Mouse (Mus musculus) spleen, embryonic (tissue): ENCODE results near the gene Espnl.

Source experiments
- CTCF ChIA-PET: fragments of 350-600 bp; sonication (Branson Sonifier 250); formaldehyde crosslinking; loops from one replicate; lab custom pipeline; 2022; lab: Charles Lee

Gene Espnl

DNA sequence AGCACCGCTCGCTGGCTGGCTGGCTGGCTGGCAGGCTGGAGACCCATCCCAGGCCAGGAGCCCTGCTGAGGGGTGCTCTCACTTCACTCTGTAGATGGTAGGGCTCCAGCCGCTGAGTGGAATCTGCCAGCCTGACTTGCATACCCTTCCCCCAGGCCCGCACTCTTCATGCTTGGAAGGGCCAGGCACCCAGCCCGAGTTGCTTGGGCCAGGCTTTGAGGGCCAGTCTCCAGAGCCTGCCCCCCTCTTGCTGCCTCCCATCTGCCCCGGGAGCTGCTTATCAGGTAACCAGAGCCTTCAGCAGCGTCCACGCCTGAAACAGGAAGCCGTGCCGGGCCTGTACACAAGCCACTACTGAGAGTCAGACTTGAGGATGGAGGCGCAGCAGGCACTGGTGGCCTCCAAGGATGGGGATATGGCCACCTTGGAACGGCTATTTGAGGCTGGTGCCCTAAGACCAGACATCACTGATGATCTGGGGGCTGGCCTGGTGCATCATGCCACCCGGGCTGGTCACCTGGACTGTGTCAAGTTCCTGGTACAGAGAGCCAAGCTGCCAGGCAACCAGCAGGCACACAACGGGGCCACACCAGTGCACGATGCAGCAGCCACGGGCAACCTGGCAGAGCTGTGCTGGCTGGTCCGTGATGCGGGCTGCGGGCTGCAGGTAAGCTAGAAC lies at the start of gene Espnl:
Espnl (plus strand) TSS at position 316 of the 679 bp plus-strand sequence.
- CTCF ChIA-PET: no interaction called here

DNA sequence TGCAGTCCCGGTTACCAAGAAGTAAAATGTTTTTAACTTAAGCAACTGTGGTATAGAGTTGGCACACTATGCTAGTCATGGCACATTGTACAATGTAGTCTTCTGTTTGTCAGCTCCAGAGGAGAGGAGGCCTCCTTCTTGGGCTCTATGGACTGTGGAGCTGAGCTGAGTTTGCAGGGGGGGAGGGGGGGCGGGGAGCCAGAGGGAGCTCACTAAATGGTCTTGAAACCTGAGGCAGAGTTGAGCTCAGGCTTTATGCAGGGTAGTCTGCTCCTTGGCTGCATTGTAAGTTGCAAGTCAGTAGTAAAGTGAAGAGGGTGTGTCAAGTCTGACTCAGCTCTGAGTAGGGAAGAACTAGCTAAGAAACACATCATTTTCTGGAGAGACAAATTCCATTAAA lies 49.6 kb upstream of the Espnl start:
- CTCF ChIA-PET: no interaction called here

DNA sequence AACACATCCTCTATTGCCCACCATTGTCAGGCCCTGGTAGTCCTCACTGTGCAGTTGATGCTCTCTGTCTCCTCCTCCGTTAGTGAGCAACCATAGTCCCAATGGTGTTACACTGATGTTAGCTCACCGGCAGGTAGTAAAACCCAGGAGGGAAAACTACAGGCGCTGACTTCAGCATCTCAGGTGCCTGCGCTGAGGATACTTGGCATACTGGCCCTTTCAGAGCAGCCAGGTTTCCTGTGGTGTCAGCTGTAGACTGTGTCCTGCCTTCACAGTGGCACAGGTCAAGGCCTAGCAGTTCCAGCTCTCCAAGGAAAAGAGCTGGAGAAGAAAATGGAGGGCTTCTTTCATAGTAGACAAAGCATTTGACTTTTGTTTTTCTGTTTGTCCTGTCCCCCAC lies 45.3 kb upstream of the Espnl start:
- CTCF ChIA-PET: no interaction called here

DNA sequence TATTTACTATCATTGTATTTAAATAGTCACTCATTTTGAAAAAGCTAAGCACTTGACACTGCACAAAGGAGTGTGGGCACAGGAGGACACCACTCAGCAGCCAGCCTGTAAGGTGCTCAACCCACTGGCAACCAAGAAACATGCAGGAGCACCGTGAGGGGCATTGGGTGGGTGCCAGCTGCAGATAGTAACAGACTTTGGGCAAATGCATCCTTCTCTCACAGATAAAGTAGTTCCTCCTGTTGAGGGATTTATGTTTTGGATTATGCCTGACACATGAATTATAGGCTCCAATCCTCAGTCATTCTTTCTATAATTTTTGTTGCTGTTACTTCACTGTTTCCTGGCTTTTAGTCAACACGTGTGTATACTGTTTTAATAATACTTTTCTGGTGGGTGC lies 44.4 kb upstream of the Espnl start:
- CTCF ChIA-PET: interaction anchor here (0.5 kb wide), 1 partner anchor 1629 kb away, joined by 4 read pairs; no protein-coding TSS in a partner anchor

DNA sequence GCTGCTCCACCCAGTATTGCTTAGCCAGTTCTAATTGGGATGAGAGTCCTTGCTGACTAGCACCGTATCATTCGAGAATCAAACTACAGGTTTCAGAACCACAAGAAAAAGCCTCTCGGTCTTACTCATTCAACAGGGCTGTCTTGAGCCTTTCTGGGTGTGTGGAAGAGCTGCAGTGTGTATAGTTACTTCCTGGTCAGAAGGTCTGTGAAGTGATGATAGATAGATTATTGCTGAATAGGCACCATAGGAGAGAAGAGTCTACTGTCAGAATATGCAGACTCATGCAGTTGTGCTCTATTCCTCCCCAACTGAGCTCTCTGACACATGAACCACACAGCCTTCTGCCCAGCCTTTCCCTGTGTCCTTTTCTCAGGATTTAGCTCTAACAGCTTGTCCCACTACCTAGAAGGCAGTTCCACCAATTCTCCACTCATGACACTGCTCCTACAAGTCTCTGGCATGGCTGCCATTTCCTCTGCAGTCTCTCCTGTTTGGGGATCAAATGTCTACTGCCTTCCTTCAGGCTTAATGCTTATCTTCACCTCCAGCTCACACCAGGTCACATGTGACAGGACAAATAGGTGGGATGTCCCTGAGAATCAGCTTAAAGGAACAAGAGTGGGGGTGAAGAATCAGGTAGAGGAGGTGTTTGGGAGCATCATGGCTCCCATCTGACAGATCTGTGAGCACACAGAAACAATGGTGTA lies 43.3 kb upstream of the Espnl start:
- CTCF ChIA-PET: no interaction called here

DNA sequence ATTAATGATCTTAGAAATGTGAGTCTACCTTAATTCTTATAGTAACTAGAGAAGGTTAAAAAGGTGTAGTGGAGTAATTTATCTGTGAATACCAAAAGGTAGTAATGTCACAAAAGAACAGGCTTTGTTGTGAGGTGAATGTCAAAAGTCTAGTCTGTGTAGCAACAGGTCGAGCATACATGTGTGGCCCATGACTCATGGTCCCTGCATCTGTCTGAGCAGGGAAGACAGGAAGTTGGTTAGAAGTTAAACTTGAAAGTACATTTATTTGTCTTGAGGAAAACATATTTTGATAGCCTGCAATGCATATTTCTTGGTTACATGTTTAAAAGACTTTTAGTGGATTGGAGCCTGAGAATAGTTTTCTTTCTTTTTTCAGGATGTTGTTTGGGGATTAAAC lies 42.7 kb upstream of the Espnl start:
- CTCF ChIA-PET: no interaction called here

DNA sequence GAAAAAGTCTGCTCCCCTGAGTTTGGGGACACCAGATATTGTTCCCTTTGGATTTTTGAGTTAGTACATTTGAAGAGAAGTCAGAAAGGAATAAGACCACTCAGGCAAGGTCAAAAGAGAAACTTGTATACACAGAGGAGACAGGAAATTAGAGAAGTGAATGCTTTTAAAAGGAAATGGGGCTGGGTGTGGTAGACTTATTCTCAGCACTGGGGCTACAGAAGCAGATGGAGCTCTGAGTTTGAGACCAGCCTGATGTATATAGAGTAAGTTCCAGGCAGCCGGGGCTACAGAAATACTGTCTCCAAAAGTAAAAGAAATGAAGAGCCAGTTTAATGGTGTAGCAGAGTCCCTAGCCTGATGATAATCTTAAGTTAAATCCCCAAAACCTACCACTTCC lies 39.3 kb upstream of the Espnl start:
- CTCF ChIA-PET: no interaction called here

DNA sequence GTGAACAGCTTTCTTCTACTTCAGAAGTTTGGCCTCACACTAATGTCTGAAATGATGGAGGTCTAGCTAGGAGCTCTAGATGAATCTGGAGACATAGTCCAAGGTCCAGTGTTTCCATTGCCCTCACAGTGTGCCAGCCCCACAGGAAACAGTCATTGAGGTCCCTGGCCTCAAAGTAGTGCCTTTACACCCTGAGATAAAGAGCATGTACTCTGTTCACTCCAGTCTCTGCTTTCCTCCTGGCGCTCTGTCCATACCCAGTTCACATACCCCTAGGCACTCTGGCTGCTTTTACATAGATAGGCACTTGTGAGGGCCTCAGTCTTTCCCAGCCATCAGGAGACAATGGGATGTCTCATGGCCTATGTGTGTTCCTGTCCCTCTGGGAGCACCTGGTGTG lies 32.5 kb upstream of the Espnl start:
- CTCF ChIA-PET: no interaction called here

DNA sequence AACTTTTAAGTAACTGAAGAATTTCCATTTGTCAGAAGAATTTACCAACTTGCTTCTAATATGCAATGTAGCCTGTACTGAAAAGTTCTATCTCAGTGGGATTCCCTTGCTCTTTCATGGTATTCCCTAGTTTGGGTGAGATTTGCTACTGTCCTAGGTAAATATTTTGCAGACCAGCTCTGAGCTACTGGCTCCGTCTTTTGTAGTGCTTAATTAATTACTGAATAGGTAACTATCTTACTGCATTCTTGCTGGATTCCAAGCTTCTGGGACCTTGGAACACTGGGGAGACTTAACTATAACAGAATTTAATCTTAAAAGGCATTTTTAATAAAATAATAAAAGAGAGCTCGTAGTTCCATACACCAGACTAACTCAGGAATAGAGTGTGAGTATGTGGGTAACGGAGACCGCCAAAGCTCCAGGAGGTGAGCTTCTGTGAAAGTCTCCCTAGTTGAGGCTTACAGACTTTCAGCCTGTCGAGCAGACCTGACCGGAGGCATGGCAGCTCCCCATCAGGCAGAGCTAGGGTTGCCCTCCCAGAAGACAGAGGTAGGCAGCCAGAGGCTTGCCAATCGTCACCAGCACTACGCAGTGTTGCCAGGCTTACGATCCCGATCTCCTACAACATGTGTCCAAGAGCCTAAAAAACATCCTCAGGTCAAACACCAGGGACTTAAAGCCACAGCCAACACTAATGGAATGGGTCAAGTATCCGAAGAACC lies 29.6 kb upstream of the Espnl start:
- CTCF ChIA-PET: no interaction called here

DNA sequence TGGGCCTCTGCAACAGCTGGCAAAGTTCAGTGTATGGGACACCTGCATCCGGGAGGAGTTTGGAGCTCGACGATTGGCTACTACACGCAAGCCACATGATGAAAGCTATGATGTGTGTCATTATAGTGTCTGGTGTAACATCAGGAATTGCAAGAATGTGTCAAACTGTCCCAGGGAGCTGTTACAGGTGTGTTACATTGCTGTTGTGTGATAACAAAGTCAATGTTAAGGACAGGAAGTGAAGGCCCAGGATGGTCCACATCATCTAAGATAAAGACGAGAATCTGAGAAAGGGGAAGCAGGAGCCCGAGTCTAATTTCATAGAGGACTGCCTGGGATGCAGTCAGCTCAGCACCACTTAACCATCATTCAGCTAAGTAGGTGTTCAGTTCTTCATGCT lies 26.3 kb upstream of the Espnl start:
- CTCF ChIA-PET: no interaction called here

DNA sequence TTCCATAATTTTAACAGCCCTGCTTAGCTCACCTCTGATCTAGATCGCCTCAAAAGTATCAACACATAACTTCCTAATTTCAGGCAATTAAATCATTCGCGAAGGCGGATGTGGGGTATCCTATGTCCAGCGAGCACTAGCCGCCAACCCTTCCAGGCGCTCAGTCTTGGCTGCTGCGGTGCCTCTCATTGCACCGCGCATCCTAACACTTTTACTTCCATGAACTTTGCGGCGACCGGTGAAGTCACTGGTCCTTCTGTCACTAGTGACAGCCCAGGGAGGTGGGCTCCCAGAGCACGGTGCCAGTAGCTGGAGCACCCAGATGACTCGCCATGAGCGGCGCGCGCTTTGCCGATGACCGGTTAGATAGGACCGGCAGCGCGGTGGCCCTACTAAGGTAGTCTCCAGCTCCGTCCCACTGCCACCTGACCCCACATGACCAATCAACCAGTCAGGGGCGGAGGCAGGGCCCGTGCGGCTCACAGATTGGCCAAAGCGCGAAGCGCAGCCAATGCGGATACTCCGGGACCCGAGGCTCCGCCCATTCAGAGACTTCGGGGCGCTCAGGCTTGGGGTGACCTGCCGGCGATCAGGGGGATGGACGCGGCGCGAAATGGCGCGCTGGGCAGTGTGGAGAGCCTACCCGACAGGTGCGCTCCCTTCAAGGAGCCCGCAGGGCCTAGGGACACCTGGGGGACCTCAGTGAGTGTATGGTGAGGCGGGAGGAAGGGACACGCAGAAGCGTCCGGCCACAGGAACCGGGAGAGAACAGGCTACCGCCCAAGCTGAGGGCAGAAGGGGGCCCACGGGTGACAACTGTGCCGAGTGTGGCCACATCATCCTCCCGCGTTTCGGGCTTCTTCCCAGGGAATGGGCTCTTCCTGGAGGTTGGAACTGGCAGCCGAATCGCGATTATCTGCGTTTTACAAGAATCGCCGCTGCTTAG lies 23.8 kb upstream of the Espnl start, which contains the start of gene Scly:
Scly (plus strand) TSS at position 540 of the 946 bp plus-strand sequence.
- CTCF ChIA-PET: interaction anchor here (0.6 kb wide), 1 partner anchor 59 kb away, joined by 19 read pairs; no protein-coding TSS in a partner anchor

DNA sequence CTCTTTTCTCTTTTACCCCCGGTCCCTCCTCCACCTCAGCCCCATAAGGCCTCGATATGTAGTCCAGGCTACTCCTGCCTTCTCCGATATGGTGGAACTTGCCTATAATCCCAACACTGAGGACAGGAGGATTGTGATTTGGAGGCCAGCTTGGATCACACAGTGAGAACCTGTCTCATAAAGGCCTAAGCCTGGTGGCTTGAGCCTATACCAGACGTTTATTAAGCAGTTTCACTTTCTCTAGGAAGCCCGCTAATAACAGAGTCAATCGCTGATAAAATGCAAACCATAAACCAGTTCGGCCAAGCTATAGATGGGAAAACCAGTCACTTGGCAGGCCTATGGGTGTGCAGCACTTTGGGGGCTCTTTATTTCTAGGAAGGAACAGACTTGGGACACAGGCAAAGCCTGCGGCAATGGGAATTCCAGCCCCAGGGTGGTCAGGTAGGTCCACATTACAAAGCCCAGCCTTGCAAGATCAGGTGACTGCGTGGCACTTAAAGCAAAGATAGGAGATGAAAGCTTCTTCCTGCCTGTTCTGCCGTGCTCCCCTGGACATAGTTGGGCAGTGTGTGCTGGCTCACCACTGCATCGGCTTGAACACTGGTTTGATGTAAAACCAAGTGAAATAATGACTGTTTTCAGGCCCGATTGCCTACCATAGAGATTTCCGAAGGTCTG lies 22.7 kb upstream of the Espnl start:
- CTCF ChIA-PET: interaction anchor here (0.5 to 0.6 kb wide), 2 partner anchors 60 to 694 kb away, joined by 3 to 19 read pairs; no protein-coding TSS in a partner anchor

DNA sequence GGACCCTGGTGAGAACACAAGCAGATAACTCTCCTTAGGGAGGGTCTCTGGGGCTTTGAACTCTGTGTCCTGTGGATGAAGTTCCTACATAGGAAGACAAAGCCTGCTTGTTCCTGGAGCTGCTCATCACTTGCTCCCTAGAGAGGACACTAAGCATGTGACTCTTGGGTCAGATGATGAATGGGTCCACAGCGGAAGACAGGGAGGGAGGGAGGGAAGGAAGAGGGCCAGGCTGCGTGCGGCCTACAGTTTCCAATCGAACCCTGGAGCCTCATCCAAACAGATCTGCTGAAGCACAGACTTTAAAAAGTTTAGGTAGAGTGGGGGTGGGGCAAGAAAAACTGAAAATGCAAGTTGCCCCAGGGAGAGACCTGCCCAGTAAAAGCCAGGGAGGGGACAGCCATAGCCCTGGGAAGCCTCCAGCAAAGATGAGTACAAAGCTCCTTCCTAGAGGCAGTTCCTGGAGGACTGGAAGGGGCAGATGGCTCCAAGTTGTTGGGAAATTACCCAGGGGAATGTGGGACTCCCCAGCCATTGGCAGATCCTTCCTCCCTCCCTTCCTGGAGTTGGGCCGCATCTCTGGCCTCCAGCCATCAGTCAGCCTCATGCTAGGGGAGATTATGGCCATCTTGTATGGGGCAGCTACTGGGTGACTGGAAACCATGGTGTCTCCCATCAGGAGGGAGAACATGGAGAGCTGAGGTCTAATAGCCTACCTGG lies 22.0 kb upstream of the Espnl start:
- CTCF ChIA-PET: no interaction called here

DNA sequence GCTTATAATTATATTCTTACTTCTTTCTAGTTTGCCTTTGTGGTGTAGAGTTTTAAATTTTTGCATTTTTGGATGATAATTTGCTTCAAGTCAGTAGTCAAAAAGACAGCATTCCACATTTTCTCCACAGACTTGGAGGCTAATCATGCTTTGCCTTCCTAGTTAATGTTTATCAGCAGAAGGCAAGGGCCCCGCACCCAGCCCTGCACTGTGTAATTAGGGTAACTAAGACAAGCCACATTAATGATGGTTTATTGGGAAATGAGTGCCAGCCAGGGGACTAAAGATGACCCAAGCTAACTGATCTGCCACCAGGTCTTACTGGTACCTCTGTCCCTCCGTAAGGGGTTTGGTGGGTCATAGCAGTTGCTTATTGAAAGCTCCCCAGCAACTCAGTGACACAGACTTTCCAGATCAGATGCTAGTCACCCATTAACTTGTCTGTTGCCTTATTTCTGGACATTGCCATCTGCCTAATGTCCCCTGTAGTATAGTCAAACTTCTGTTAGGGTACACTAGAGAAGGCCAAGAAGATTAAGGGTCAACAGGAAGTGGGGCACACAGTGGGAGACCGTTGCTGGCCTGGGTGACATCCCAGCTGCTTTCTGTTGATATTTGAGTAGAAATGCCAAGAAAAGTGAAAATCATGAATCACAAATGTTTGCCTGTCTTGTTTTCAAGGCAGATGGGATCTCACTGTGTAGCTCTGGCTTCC lies 20.5 kb upstream of the Espnl start:
- CTCF ChIA-PET: no interaction called here

DNA sequence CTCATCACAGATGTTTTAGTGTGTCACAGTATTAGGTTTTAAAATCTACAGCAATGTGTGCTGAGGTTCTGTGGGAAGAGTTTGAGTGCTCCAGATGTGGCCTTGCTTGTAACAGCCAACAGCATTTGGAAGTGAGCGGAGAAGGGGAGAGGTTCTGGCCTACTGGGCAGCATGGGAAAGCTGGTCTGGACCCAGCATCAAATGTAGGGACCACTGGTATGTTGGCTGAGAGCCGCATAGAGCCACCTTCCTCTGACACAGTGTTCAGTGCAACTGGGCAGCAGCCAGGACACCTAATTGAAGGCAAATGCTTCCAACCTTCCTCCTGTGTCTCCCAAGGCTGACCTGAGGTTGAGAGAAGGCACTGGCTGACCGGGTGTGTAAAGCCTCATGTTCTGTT lies 19.9 kb upstream of the Espnl start:
- CTCF ChIA-PET: no interaction called here

DNA sequence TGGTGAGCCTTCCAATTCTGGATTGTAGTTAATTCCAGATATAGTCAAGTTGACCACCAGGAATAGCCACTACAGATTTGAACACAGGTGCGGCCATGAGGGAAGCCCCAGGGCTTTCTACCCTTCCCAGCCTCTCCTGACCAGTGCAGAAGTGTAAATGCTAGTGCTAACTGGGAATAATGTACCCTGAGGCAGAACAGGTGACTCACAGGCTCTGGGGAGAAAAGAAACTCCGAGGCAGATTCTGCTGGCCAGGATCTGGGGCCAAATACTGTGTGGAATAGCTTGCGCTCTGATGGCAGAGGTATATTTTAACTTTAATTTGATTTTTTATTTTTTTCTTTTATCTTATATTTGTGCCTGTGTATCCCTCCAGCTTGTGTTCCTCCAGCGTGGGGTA lies 17.3 kb upstream of the Espnl start:
- CTCF ChIA-PET: no interaction called here

DNA sequence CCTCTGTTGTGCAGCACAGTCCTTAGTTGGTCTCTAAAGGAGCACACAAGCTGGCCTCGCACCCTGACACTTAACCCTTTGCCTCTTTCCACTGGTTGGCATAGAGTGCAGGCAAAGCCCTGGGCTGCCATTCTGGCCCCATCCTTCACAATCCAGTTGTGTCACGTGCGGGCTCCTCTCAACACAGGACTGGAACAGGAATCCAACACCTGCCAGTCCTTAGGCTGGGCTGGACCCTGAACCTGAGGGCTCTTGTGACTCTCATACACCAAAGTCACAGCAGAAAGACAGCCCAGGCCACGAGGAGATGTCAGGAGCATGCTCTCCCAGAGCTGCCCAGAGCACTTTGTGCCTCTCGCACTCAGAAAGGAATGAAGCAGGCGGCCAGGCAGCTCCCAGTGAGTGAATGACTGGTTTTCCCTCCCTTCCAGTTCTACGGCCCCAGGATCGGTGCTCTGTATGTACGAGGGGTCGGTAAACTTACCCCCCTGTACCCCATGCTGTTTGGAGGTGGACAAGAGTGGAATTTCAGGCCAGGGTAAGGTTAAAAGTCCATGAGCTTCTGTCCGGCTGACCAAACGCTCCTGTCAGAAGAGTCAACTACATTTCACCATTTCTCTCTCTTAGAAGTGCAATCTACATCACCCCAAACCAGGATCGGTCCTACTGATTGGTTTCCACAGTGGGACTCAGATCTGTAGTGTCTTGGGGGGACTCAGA lies 12.3 kb upstream of the Espnl start:
- CTCF ChIA-PET: interaction anchor here (0.6 kb wide), 1 partner anchor 56 kb away, joined by 3 read pairs; no protein-coding TSS in a partner anchor

DNA sequence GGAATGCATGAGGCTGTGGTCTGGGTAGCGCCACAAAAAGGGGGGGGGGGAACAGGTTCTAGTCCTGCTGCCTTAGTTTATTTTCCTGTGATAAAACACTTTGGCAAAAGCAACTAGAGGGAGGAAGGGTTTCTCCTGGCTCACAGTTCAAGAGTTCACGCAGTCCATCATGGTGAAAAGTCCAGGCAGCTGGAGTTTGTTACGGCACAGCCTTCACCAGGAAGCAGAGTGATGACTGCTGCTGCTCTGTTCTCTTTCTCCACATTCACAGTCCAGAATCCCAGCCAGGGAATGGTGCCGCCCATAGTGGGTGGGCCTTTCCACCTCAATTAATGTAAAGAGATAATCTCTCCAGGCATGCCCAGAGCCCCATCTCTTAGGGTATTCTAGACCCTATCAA lies 9.6 kb upstream of the Espnl start:
- CTCF ChIA-PET: interaction anchor here (0.6 kb wide), 1 partner anchor 35 kb away, joined by 4 read pairs; no protein-coding TSS in a partner anchor

DNA sequence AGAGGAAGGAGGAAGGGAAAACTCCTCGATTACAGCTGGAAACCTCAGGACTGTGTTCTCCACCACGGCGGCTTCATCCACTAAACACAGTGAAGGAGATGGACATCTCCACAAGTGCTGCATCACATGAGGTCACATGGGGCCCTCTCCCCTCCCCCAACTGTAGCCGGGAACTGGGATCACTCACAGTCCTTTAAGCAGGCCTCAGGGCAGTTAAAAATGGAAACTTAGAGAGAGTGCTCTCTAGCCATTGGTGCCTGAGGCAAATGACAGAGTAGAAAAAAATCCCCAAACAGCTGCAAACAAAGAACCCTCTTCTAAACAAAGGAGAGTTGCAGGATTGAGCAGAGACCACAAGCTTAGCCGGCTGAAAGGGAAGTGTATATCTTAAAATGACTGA lies 8.6 kb upstream of the Espnl start:
- CTCF ChIA-PET: no interaction called here
